Mouse (Mus musculus) cortical plate, adult 2 months (tissue): ENCODE results near the gene Dpy19l3.

Source experiments
- CTCF ChIP-seq: fragments of 200-500 bp; IDR thresholded peaks from 2 replicates; pipeline ENCODE4 v1.5.1; 2011; ENCODE audit warnings: mild to moderate bottlenecking, control low read depth, low read length; ENCODE audit not compliant: insufficient read depth; ENCODE audit errors: extremely low read depth
- POLR2A ChIP-seq: fragments of 200-500 bp; IDR thresholded peaks from 2 replicates; pipeline ENCODE4 v1.6.1; 2011; ENCODE audit warnings: mild to moderate bottlenecking, low read length, control low read depth; ENCODE audit not compliant: insufficient read depth; ENCODE audit errors: extremely low read depth

DNA sequence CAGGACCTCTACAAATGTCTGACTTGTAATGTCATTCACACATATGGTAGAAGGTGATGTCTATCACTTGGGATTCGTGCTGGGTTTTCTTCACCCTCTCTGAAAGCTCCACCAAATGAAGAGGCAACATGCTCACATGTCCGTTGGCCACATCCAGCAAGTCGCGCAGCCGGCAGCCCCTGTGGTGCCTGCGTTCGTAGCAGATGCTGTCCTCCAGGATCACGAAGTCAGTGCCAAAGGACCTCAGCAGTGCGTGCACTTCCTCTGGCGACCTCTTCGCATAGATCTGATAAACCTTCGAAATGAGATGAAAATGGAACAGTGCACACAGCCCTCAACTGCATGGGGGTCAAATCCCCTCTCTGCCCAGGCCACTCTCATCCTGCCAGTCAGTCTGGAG lies 61.6 kb downstream of the Dpy19l3 start:
- no peak for TF ChIP-seq CTCF
- TF ChIP-seq POLR2A: no peak
